8 mouse cellular contexts compared by ENCODE assay signal in genomic region chr10:80622661-80623456, GRCm38 (mm10). TPM values are rescaled to one million over a fixed set of nuclear protein-coding genes. Genes with fewer than 3 reads are reported as not detected.
A peak's percentile ranks its signal among the peaks of the same experiment; 100 is the strongest.
DNase-seq lines count a peak whose midpoint lies in the region; ATAC-seq and TF ChIP-seq lines count a peak whose summit lies in the region.

Gene Csnk1g2 (plus strand): TSS chr10:80622838.

- 0 out of 2 replicates have a peak, but pooled peaks cover 1% of the 10 kb centered on the region for H3K79me2 ChIP-seq in heart, adult 2 months (replicated peaks; ENCODE audit: control insufficient read depth, insufficient read depth, low read length)

- peak within 1 kb of the TSS; percentile 92 for H3K27ac ChIP-seq in spleen, adult 2 months (ENCODE audit: insufficient read depth, low read length)
- peak within 1 kb of the TSS; percentile 96 for H3K27ac ChIP-seq in embryonic facial prominence, embryonic 10.5 days (replicated peaks)
- peak within 1 kb of the TSS; percentile 92 for H3K27ac ChIP-seq in heart, adult 2 months
- peak within 1 kb of the TSS; percentile 86 for H3K27ac ChIP-seq in limb, embryonic 14.5 days (replicated peaks; ENCODE audit: low read depth, low read length)
- peak within 1 kb of the TSS; percentile 98 for H3K27ac ChIP-seq in midbrain, embryonic 16.5 days (ENCODE audit: low read length)

- peak in 1 of 2 experiments; percentile 57 for DNase-seq in spleen, adult 2 months (ENCODE audit: low read depth in 1 of 2, low spot score in 2 of 2)
- DNase-seq in spleen, adult 12 weeks (ENCODE audit: low spot score) = no peak
- no peak for DNase-seq in embryonic facial prominence, embryonic 10.5 days (ENCODE audit: low spot score)
- no peak for DNase-seq in heart, adult 2 months
- DNase-seq in kidney, adult 8-10 months = peak; percentile 46 to 49
- peak; percentile 11 for DNase-seq in limb, embryonic 14.5 days (ENCODE audit: low spot score)
- DNase-seq in thymus, postnatal 0 days (ENCODE audit: low spot score) = peak; percentile 82

- no peak for TF ChIP-seq CTCF in spleen, adult 2 months (IDR thresholded peaks at IDR 0.05; ENCODE audit: extremely low read depth, insufficient read depth, insufficient read length, insufficient replicate concordance)
- TF ChIP-seq CTCF in heart, adult 2 months (IDR thresholded peaks at IDR 0.05) = peak; percentile 12; the same call in 1 of the 2 replicates

- ATAC-seq in limb, embryonic 14.5 days (ENCODE audit: low FRiP score, low read depth) = peak; percentile 1; the same call in 1 of the 2 replicates
- ATAC-seq in midbrain, embryonic 16.5 days = peak; percentile 3; the same call in 1 of the 2 replicates

- H3K4me2 ChIP-seq in limb, embryonic 14.5 days (replicated peaks; ENCODE audit: low read depth, low read length, severe bottlenecking) = peak within 1 kb of the TSS; percentile 94
- peak within 1 kb of the TSS; percentile 85 for H3K4me2 ChIP-seq in midbrain, embryonic 16.5 days (ENCODE audit: low read length)

- H3K36me3 ChIP-seq in spleen, adult 2 months (ENCODE audit: control insufficient read depth, insufficient read depth, low read length) = no peaks in the 10 kb centered on the region
- H3K36me3 ChIP-seq in embryonic facial prominence, embryonic 10.5 days (replicated peaks) = peaks cover 24% of the 10 kb centered on the region
- H3K36me3 ChIP-seq in heart, adult 2 months (ENCODE audit: control insufficient read depth, insufficient read depth, low read length) = no peaks in the 10 kb centered on the region
- no peaks in the 10 kb centered on the region for H3K36me3 ChIP-seq in limb, embryonic 14.5 days (ENCODE audit: control insufficient read depth, insufficient read depth, low read length)
- no peaks in the 10 kb centered on the region for H3K36me3 ChIP-seq in midbrain, embryonic 16.5 days (ENCODE audit: control insufficient read depth, insufficient read depth, low read length)

- peaks cover 10% of the 10 kb centered on the region; the same call in 1 of the 2 replicates for H3K4me1 ChIP-seq in spleen, adult 2 months (ENCODE audit: control insufficient read depth, insufficient read depth, insufficient read length)
- peaks cover 58% of the 10 kb centered on the region for H3K4me1 ChIP-seq in embryonic facial prominence, embryonic 10.5 days
- peaks cover 12% of the 10 kb centered on the region for H3K4me1 ChIP-seq in heart, adult 2 months (ENCODE audit: control insufficient read depth, insufficient read depth, low read length)
- peaks cover 13% of the 10 kb centered on the region for H3K4me1 ChIP-seq in limb, embryonic 14.5 days (ENCODE audit: control insufficient read depth, insufficient read depth, low read length)
- peaks cover 24% of the 10 kb centered on the region for H3K4me1 ChIP-seq in midbrain, embryonic 16.5 days (ENCODE audit: control insufficient read depth, insufficient read depth, low read length)

- no peak for TF ChIP-seq EP300 in heart, adult 2 months (IDR thresholded peaks at IDR 0.05; ENCODE audit: insufficient read depth, low read depth, low read length)

- WGBS in spleen, adult 2 months = 1% methylated on average over 84 of the region's 85 CpGs
- WGBS in embryonic facial prominence, embryonic 10.5 days = 1% methylated on average over 85 of the region's 85 CpGs
- WGBS in heart, adult 2 months = under 1% methylated on average over 85 of the region's 85 CpGs
- 2% methylated on average over 63 of the region's 85 CpGs for WGBS in limb, embryonic 14.5 days
- WGBS in midbrain, embryonic 16.5 days = under 1% methylated on average over 64 of the region's 85 CpGs

- no peak; the same call in 1 of the 2 replicates for TF ChIP-seq POLR2A in spleen, adult 2 months (IDR thresholded peaks at IDR 0.05; ENCODE audit: low read depth, low read length)
- no peak; the same call in 1 of the 2 replicates for TF ChIP-seq POLR2A in heart, adult 2 months (IDR thresholded peaks at IDR 0.05; ENCODE audit: insufficient read depth, low read depth, low read length)
- TF ChIP-seq POLR2A in limb, embryonic 14.5 days (IDR thresholded peaks at IDR 0.05; ENCODE audit: borderline replicate concordance, extremely low read depth, insufficient read depth, insufficient read length) = no peak

- intact Hi-C loops in heart, adult 2 months (cut with DNase I) = loop anchor here (2.0 kb wide), 1 partner anchor 46 kb away; the partner anchor contains the start of gene Klf16

- H3K4me3 ChIP-seq in spleen, adult 2 months (ENCODE audit: extremely low read depth, insufficient read depth, insufficient read length) = peak within 1 kb of the TSS; percentile 87
- peak within 1 kb of the TSS; percentile 90 for H3K4me3 ChIP-seq in embryonic facial prominence, embryonic 10.5 days
- H3K4me3 ChIP-seq in heart, adult 2 months = peak within 1 kb of the TSS; percentile 95
- H3K4me3 ChIP-seq in limb, embryonic 14.5 days (replicated peaks; ENCODE audit: low read length) = peak within 1 kb of the TSS; percentile 85
- H3K4me3 ChIP-seq in midbrain, embryonic 16.5 days (ENCODE audit: low read depth, low read length) = peak within 1 kb of the TSS; percentile 83

- H3K9me3 ChIP-seq in embryonic facial prominence, embryonic 10.5 days = no peaks in the 10 kb centered on the region
- H3K9me3 ChIP-seq in limb, embryonic 14.5 days (ENCODE audit: control insufficient read depth, low read length) = no peaks in the 10 kb centered on the region
- H3K9me3 ChIP-seq in midbrain, embryonic 16.5 days (replicated peaks; ENCODE audit: control insufficient read depth, low read length, poor library complexity, severe bottlenecking) = no peaks in the 10 kb centered on the region

- peak within 1 kb of the TSS; percentile 76 for H3K9ac ChIP-seq in heart, adult 2 months (ENCODE audit: low read depth, low read length)
- H3K9ac ChIP-seq in limb, embryonic 14.5 days (ENCODE audit: low read depth, low read length, severe bottlenecking) = peak within 1 kb of the TSS; percentile 85
- peak within 1 kb of the TSS; percentile 95 for H3K9ac ChIP-seq in midbrain, embryonic 16.5 days (ENCODE audit: low read depth, low read length)

- H3K27me3 ChIP-seq in spleen, adult 2 months (ENCODE audit: control insufficient read depth, insufficient read depth, low read length) = no peaks in the 10 kb centered on the region
- H3K27me3 ChIP-seq in embryonic facial prominence, embryonic 10.5 days (replicated peaks; ENCODE audit: low read depth, poor library complexity, severe bottlenecking) = no peaks in the 10 kb centered on the region
- H3K27me3 ChIP-seq in heart, adult 2 months (ENCODE audit: control insufficient read depth, insufficient read depth, low read length) = no peaks in the 10 kb centered on the region
- H3K27me3 ChIP-seq in limb, embryonic 14.5 days (ENCODE audit: control insufficient read depth, insufficient read depth, low read length) = no peaks in the 10 kb centered on the region
- no peaks in the 10 kb centered on the region for H3K27me3 ChIP-seq in midbrain, embryonic 16.5 days (ENCODE audit: control insufficient read depth, insufficient read depth, low read depth, low read length)

RNA-seq across cellular contexts. Expression of gene Csnk1g2, which starts in this region (rescaled TPM):
- 206 and 283 TPM in 2 replicates for polyA plus RNA-seq in spleen, adult 2 months (2012; rRNA removed)
- 198 TPM in 2 replicates for polyA plus RNA-seq in embryonic facial prominence, embryonic 10.5 days (2016; fragmentation: Nextera tagmentation; extraction: Ambion mirVana)
- 100 to 1,000 TPM; 117 to 130 TPM for total RNA-seq in heart, adult 2 months (2021)
- polyA plus RNA-seq in heart, adult 2 months (2012; rRNA removed) = 125 and 130 TPM in 2 replicates
- 253 and 298 TPM in 2 replicates for polyA plus RNA-seq in limb, embryonic 14.5 days (2012; rRNA removed)
- polyA plus RNA-seq in limb, embryonic 14.5 days (2014; fragmentation: Nextera tagmentation; extraction: Ambion mirVana) = 110 and 125 TPM in 2 replicates
- polyA plus RNA-seq in midbrain, embryonic 16.5 days (2015; fragmentation: Nextera tagmentation; extraction: Ambion mirVana) = 79.9 and 96.8 TPM in 2 replicates
- 153 and 160 TPM in 2 replicates for polyA plus RNA-seq in thymus, postnatal 0 days (2015; fragmentation: Nextera tagmentation; extraction: Ambion mirVana)

Comparison
In these comparisons a context has a peak if more than half of its experiments do, and no peak if none do; other contexts are left out.
1. DNase-seq: peak in kidney, adult 8-10 months (2 of 2), limb, embryonic 14.5 days (single experiment) and thymus, postnatal 0 days (single experiment); none in spleen, adult 12 weeks (single experiment), embryonic facial prominence, embryonic 10.5 days (single experiment) and heart, adult 2 months (0 of 2).
2. Peak in every context shown above with its lines, with median percentiles within 50 percentile points of each other: H3K27ac ChIP-seq, H3K4me3 ChIP-seq and H3K9ac ChIP-seq.